Mouse (Mus musculus): ENCODE measurements around the gene Meis1. TPM values are rescaled to one million over a fixed set of nuclear protein-coding genes. Genes with fewer than 3 reads are reported as not detected.

Meis1 gene
- total and polyA plus RNA-seq, 3 experiments, result 0.19 to 3.6 (median 0.81) TPM

GRCm38 (mm10) chr11:18919162-18919762 is 99.5 kb downstream of the Meis1 start:
- in situ Hi-C loops (cut with MboI; ENCODE audit: low pct_ligation_motif_present, low pct_unique_long_range_greater_than_20kb, low sequenced_read_pairs), result no loop called here
- H3K27me3 ChIP-seq (replicated peaks), result no peaks in the 10 kb centered on the region

DNA sequence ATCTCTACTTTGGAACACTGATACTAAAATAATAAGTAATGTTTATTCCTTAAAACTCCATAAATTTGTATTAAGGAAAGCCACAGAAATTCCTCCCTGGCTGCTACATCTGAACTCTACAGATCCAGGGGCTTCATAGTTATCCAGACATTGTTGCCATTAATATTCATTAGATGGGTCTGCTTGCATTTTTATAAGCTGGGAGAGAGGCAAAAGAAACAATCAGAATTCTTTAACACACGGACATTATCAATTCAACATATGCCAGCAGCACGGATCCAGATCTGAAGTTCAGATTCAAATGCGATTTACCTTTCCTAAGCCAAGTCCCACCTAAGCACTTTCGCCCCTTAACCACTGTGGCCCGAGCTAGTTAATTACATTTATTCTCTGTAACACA is 100.9 kb downstream of the Meis1 start:
- H3K4me2 ChIP-seq (ENCODE audit: insufficient read depth, low read depth, poor library complexity, severe bottlenecking), result no peak overlapping the region
- H3K4me3 ChIP-seq (replicated peaks in 1 of 3; ENCODE audit: low read depth in 2 of 3, low read length in 2 of 3, poor library complexity in 1 of 3), result no peak overlapping the region
- in situ Hi-C loops (cut with MboI; ENCODE audit: low pct_ligation_motif_present, low pct_unique_long_range_greater_than_20kb, low sequenced_read_pairs) (no loop called here), dilution Hi-C loops (cut with MboI; ENCODE audit: extremely low pct_ligation_motif_present, extremely low pct_unique_long_range_greater_than_20kb, low sequenced_read_pairs) (no loop called here)
- DNase-seq (ENCODE audit: extremely low read depth), result no peak
- H3K4me1 ChIP-seq (ENCODE audit: control insufficient read depth in 1 of 2, insufficient read depth in 2 of 2), result no peaks in the 10 kb centered on the region
- H3K27ac ChIP-seq (ENCODE audit: insufficient read depth, low read depth), result no peak overlapping the region
- no peaks in the 10 kb centered on the region for H3K27me3 ChIP-seq (replicated peaks)
- no peaks in the 10 kb centered on the region for H3K79me2 ChIP-seq (replicated peaks; ENCODE audit: control insufficient read depth, extremely low read depth, insufficient read depth, poor library complexity, severe bottlenecking)
- H3K36me3 ChIP-seq (replicated peaks in 1 of 2; ENCODE audit: control insufficient read depth in 1 of 2, insufficient read depth in 1 of 2, low read length in 1 of 2), result no peaks in the 10 kb centered on the region
- peaks cover 2% of the 10 kb centered on the region for H3K9me3 ChIP-seq (replicated peaks; ENCODE audit: low read length)
- H3K9ac ChIP-seq (ENCODE audit: insufficient read depth, low read depth), result no peak overlapping the region
- TF ChIP-seq TCF12 (IDR thresholded peaks at IDR 0.05; ENCODE audit: low read depth, low read length) (no peak), KAT2A (IDR thresholded peaks at IDR 0.05; ENCODE audit: insufficient replicate concordance, low read length) (no peak), MEF2A (IDR thresholded peaks at IDR 0.05; ENCODE audit: borderline replicate concordance, low read depth, low read length) (no peak), RAD21 (IDR thresholded peaks at IDR 0.05; ENCODE audit: low read depth, low read length) (no peak), CHD1 (IDR thresholded peaks at IDR 0.05; ENCODE audit: low read depth, low read length) (no peak), BHLHE40 (IDR thresholded peaks at IDR 0.05; ENCODE audit: low read depth, low read length) (no peak)

More at GRCm38 (mm10) chr11:18919162-18919762, 99.5 kb downstream of the Meis1 start:
- peaks cover 2% of the 10 kb centered on the region for H3K9me3 ChIP-seq (replicated peaks; ENCODE audit: low read length)
- H3K4me2 ChIP-seq (ENCODE audit: insufficient read depth, low read depth, poor library complexity, severe bottlenecking), result no peak overlapping the region
- H3K9ac ChIP-seq (ENCODE audit: insufficient read depth, low read depth), result no peak overlapping the region
- dilution Hi-C loops (cut with MboI; ENCODE audit: extremely low pct_ligation_motif_present, extremely low pct_unique_long_range_greater_than_20kb, low sequenced_read_pairs), result no loop called here
- H3K27ac ChIP-seq (ENCODE audit: insufficient read depth, low read depth), result no peak overlapping the region
- H3K36me3 ChIP-seq (replicated peaks in 1 of 2; ENCODE audit: control insufficient read depth in 1 of 2, insufficient read depth in 1 of 2, low read length in 1 of 2), result no peaks in the 10 kb centered on the region
- no peak for DNase-seq (ENCODE audit: extremely low read depth)
- no peaks in the 10 kb centered on the region for H3K79me2 ChIP-seq (replicated peaks; ENCODE audit: control insufficient read depth, extremely low read depth, insufficient read depth, poor library complexity, severe bottlenecking)
- H3K4me3 ChIP-seq (replicated peaks in 1 of 3; ENCODE audit: low read depth in 2 of 3, low read length in 2 of 3, poor library complexity in 1 of 3), result no peak overlapping the region
- TF ChIP-seq PAX5 (IDR thresholded peaks at IDR 0.05; ENCODE audit: low read length), result no peak
- H3K4me1 ChIP-seq (ENCODE audit: control insufficient read depth in 1 of 2, insufficient read depth in 2 of 2), result peaks cover 0 to 4% of the 10 kb centered on the region in 2 experiments; a peak in 3 of 4 replicates

DNA sequence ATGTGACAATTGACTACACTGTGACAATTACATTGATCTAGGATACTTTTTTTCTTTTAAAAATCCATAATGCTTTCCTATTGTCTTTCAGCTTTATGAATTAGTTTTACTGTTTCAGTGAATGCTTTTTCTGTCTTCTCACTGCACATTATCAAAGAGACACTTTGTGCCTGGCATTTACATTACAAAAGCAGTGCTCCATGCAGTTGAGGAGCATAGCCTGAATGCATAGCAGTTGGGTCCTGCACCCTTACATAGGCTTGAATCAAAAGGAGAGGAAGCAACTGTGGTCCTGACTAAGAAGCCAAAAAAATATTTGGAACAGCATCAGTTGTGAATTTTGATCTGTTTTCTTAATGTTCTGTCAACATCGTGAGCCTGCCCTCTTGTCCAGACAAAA is 105.5 kb downstream of the Meis1 start:
- Histone ChIP-seq H3K9ac (ENCODE audit: insufficient read depth, low read depth) (no peak overlapping the region), H3K4me3 (replicated peaks in 1 of 3; ENCODE audit: low read depth in 2 of 3, low read length in 2 of 3, poor library complexity in 1 of 3) (no peak overlapping the region), H3K36me3 (replicated peaks in 1 of 2; ENCODE audit: control insufficient read depth in 1 of 2, insufficient read depth in 1 of 2, low read length in 1 of 2) (no peaks in the 10 kb centered on the region), H3K79me2 (replicated peaks; ENCODE audit: control insufficient read depth, extremely low read depth, insufficient read depth, poor library complexity, severe bottlenecking) (no peaks in the 10 kb centered on the region), H3K27ac (ENCODE audit: insufficient read depth, low read depth) (no peak overlapping the region), H3K9me3 (replicated peaks; ENCODE audit: low read length) (no peaks in the 10 kb centered on the region), H3K4me1 (ENCODE audit: control insufficient read depth in 1 of 2, insufficient read depth in 2 of 2) (no peaks in the 10 kb centered on the region), H3K27me3 (replicated peaks) (no peaks in the 10 kb centered on the region), H3K4me2 (ENCODE audit: insufficient read depth, low read depth, poor library complexity, severe bottlenecking) (no peak overlapping the region)
- in situ Hi-C loops (cut with MboI; ENCODE audit: low pct_ligation_motif_present, low pct_unique_long_range_greater_than_20kb, low sequenced_read_pairs), result no loop called here
- DNase-seq (ENCODE audit: extremely low read depth), result no peak
- TF ChIP-seq PAX5 (IDR thresholded peaks at IDR 0.05; ENCODE audit: low read length), result no peak
- dilution Hi-C loops (cut with MboI; ENCODE audit: extremely low pct_ligation_motif_present, extremely low pct_unique_long_range_greater_than_20kb, low sequenced_read_pairs), result no loop called here
